In the genomic region with DNA sequence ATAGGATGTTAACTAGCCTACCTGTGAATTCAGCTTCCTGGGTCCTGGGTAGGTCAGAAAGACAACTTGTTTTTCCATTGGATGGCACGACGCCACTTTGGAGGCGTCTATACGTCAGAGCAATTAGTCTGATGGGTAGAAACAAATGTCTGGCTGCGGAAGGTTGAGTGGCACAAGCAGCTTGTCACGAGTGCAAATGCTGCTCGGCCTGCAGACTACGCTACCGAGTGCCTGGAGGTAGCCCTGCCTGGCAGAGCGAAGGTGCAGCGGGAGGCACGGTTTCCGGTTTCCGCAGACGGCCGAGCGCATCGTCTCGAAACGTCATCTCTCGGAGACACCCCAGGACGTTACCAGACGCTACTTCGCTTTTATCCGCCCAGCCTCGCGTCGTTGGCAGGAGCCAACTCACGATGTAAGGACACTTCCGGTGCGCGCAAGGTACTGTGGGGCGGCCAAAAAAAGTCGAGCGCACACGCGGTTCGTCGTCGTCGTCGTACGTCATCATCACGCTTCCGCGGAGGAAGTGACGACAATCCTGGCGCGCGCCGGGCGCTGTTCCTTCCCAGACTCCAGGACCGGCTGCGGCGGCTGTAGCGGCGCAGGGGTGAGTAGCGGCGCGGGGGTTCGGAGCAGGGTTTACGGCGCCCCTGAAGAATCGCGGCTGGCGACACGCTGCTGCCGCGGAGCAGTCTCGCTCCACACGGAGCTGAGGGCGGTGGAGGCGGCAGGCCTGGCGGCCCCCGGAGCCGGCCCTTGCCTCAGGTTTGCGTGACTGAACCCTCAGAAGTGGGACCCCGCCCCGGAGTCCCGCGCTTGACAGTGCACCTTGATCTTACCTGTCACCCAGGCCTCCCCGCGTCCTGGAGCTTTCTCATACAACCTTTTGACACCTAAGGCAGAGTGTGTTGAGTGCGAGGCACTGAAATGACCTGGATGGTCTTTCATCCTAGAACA, we compare ENCODE assay signal across 8 mouse cellular contexts. TPM values are rescaled to one million over a fixed set of nuclear protein-coding genes. Genes with fewer than 3 reads are reported as not detected.
DNase-seq lines count a peak whose midpoint lies in the region; ATAC-seq and TF ChIP-seq lines count a peak whose summit lies in the region.

Gene Cdk11b, plus strand, starts transcription at position 517 of the 954 bp plus-strand sequence.

- H3K27ac ChIP-seq in forebrain, embryonic 16.5 days (ENCODE audit: low read length): peak within 1 kb of the TSS; percentile 89
- peak within 1 kb of the TSS; percentile 97 for H3K27ac ChIP-seq in layer of hippocampus, adult 2 months
- H3K27ac ChIP-seq in lung, embryonic 14.5 days (ENCODE audit: low read depth): peak within 1 kb of the TSS; percentile 80
- H3K27ac ChIP-seq in olfactory bulb, adult 2 months (ENCODE audit: insufficient read depth, low read depth, low read length): peak within 1 kb of the TSS; percentile 94
- peak within 1 kb of the TSS; percentile 89 for H3K27ac ChIP-seq in thymus, adult 2 months (ENCODE audit: control insufficient read depth, insufficient read depth, low read length)

- no peaks in the 10 kb centered on the region for H3K9me3 ChIP-seq in G1E (replicated peaks)
- H3K9me3 ChIP-seq in forebrain, embryonic 16.5 days (ENCODE audit: control insufficient read depth, low read length): no peaks in the 10 kb centered on the region
- H3K9me3 ChIP-seq in lung, embryonic 14.5 days (ENCODE audit: low read depth, low read length): no peaks in the 10 kb centered on the region

- peak within 1 kb of the TSS; percentile 71 for H3K4me2 ChIP-seq in forebrain, embryonic 16.5 days (ENCODE audit: low read length)
- peak within 1 kb of the TSS; percentile 76 for H3K4me2 ChIP-seq in lung, embryonic 14.5 days

- peak; percentile 96 for ATAC-seq in G1E (ENCODE audit: extremely low read depth, insufficient number of reproducible peaks, low FRiP score, poor library complexity, severe bottlenecking)
- peak; percentile 100 for ATAC-seq in forebrain, embryonic 16.5 days
- ATAC-seq in lung, embryonic 14.5 days (ENCODE audit: insufficient read depth): peak; percentile 100

- H3K4me1 ChIP-seq in G1E (ENCODE audit: insufficient read depth, low read depth, low read length): peaks cover 9% of the 10 kb centered on the region
- peaks cover 6% of the 10 kb centered on the region for H3K4me1 ChIP-seq in forebrain, embryonic 16.5 days (replicated peaks; ENCODE audit: control insufficient read depth, insufficient read depth, low read length)
- peaks cover 4% of the 10 kb centered on the region; the same call in 1 of the 2 replicates for H3K4me1 ChIP-seq in lung, embryonic 14.5 days (ENCODE audit: insufficient read depth)
- H3K4me1 ChIP-seq in olfactory bulb, adult 2 months (ENCODE audit: control insufficient read depth, insufficient read depth, low read length): no peaks in the 10 kb centered on the region
- H3K4me1 ChIP-seq in thymus, adult 2 months (replicated peaks; ENCODE audit: control insufficient read depth, insufficient read depth, low read length): peaks cover 5% of the 10 kb centered on the region

- H3K4me3 ChIP-seq in G1E (ENCODE audit: low read depth, low read length): peak within 1 kb of the TSS; percentile 97
- peak within 1 kb of the TSS; percentile 94 for H3K4me3 ChIP-seq in forebrain, embryonic 16.5 days (replicated peaks; ENCODE audit: low read length)
- peak within 1 kb of the TSS; percentile 94 for H3K4me3 ChIP-seq in layer of hippocampus, adult 2 months
- peak within 1 kb of the TSS; percentile 86 for H3K4me3 ChIP-seq in lung, embryonic 14.5 days (ENCODE audit: low read depth, low read length)
- H3K4me3 ChIP-seq in olfactory bulb, adult 2 months (ENCODE audit: insufficient read depth, low read depth, low read length): peak within 1 kb of the TSS; percentile 70
- H3K4me3 ChIP-seq in thymus, adult 2 months (ENCODE audit: control insufficient read depth, insufficient read depth, low read length): peak within 1 kb of the TSS; percentile 83

- intact Hi-C loops in heart, postnatal 36 days (cut with DNase I): loop anchor here (1.0 to 5.0 kb wide), 4 partner anchors 23 to 138 kb away; partner anchors contain the start of genes Atad3a, Mib2, Slc35e2 and Ssu72

- TF ChIP-seq POLR2A in olfactory bulb, adult 2 months (IDR thresholded peaks at IDR 0.05; ENCODE audit: insufficient read depth, low read depth, low read length): peak; percentile 67
- peak; percentile 72 for TF ChIP-seq POLR2A in thymus, adult 2 months (IDR thresholded peaks at IDR 0.05; ENCODE audit: control insufficient read depth, extremely low read depth, insufficient read depth, low read length, poor library complexity)

- no peaks in the 10 kb centered on the region for H3K27me3 ChIP-seq in G1E (ENCODE audit: insufficient read depth, low read length)
- no peaks in the 10 kb centered on the region for H3K27me3 ChIP-seq in forebrain, embryonic 16.5 days (replicated peaks; ENCODE audit: control insufficient read depth, insufficient read depth, low read length)
- no peaks in the 10 kb centered on the region for H3K27me3 ChIP-seq in lung, embryonic 14.5 days (ENCODE audit: insufficient read depth, low read length)
- no peaks in the 10 kb centered on the region for H3K27me3 ChIP-seq in thymus, adult 2 months (ENCODE audit: control insufficient read depth, insufficient read depth, low read length)

- under 1% methylated on average over 84 of the region's 84 CpGs for WGBS in forebrain, embryonic 16.5 days
- under 1% methylated on average over 84 of the region's 84 CpGs for WGBS in lung, embryonic 14.5 days
- WGBS in olfactory bulb, adult 2 months: under 1% methylated on average over 84 of the region's 84 CpGs
- WGBS in thymus, adult 2 months: under 1% methylated on average over 84 of the region's 84 CpGs

- peak within 1 kb of the TSS; percentile 81 for H3K9ac ChIP-seq in forebrain, embryonic 16.5 days (replicated peaks; ENCODE audit: low read depth, low read length)
- H3K9ac ChIP-seq in lung, embryonic 14.5 days: peak within 1 kb of the TSS; percentile 70

- TF ChIP-seq CTCF in G1E (IDR thresholded peaks at IDR 0.05; ENCODE audit: low read depth, low read length): no peak
- TF ChIP-seq CTCF in layer of hippocampus, adult 2 months (conservative IDR thresholded peaks at IDR 0.05): no peak
- TF ChIP-seq CTCF in lung, embryonic 14.5 days (IDR thresholded peaks at IDR 0.05; ENCODE audit: low read depth): no peak
- no peak for TF ChIP-seq CTCF in olfactory bulb, adult 2 months (IDR thresholded peaks at IDR 0.05; ENCODE audit: insufficient read depth, low read depth, low read length)
- TF ChIP-seq CTCF in thymus, adult 2 months (IDR thresholded peaks at IDR 0.05; ENCODE audit: borderline replicate concordance, control insufficient read depth, extremely low read depth, insufficient read depth, low read length, poor library complexity): peak; percentile 27; the same call in 1 of the 2 replicates

- DNase-seq in G1E (ENCODE audit: low spot score): peak; percentile 93
- peak; percentile 97 for DNase-seq in cerebellum, adult 18-20 months
- peak; percentile 96 for DNase-seq in heart, postnatal 36 days
- DNase-seq in layer of hippocampus, adult 2 months (ENCODE audit: low spot score in 2 of 2): peak; percentile 96
- DNase-seq in lung, embryonic 14.5 days: peak; percentile 100
- peak; percentile 94 for DNase-seq in thymus, adult 2 months

- H3K36me3 ChIP-seq in G1E (replicated peaks): peaks cover 61% of the 10 kb centered on the region
- peaks cover 19% of the 10 kb centered on the region for H3K36me3 ChIP-seq in forebrain, embryonic 16.5 days (ENCODE audit: control insufficient read depth, insufficient read depth)
- H3K36me3 ChIP-seq in lung, embryonic 14.5 days (ENCODE audit: insufficient read depth): peaks cover 53% of the 10 kb centered on the region
- peaks cover 22% of the 10 kb centered on the region for H3K36me3 ChIP-seq in thymus, adult 2 months (ENCODE audit: control insufficient read depth, insufficient read depth, low read length)

RNA-seq across cellular contexts. Expression of gene Cdk11b, which starts in this region (rescaled TPM):
- total RNA-seq in G1E (2014; fragmentation: Nextera tagmentation) (86.4 and 106 TPM in 2 replicates), G1E (2017) (41.4 and 53.3 TPM in 2 replicates)
- 114 and 144 TPM in 2 replicates for polyA plus RNA-seq in G1E (2012)
- 62.4 and 65.2 TPM in 2 replicates for polyA plus RNA-seq in forebrain, embryonic 16.5 days (2015; fragmentation: Nextera tagmentation; extraction: Ambion mirVana)
- total RNA-seq in heart, postnatal 36 days (2021): 10 to 100 TPM; 32.1 to 34.2 TPM
- 10 to 100 TPM; 43.6 to 48.8 TPM for total RNA-seq in layer of hippocampus, adult 2 months (2021)
- 56.3 and 58.7 TPM in 2 replicates for polyA plus RNA-seq in lung, embryonic 14.5 days (2014; fragmentation: Nextera tagmentation; extraction: Ambion mirVana)
- polyA plus RNA-seq in olfactory bulb, adult 2 months (2012; ENCODE audit: insufficient read depth, insufficient read length, low replicate concordance, missing spikeins): 145 TPM in 1 of 2 replicates, not detected in the other
- 34.4 and 42.1 TPM in 2 replicates for polyA plus RNA-seq in thymus, adult 2 months (2012; rRNA removed)

Comparison
In these comparisons a context has a peak if more than half of its experiments do, and no peak if none do; other contexts are left out.
1. Peak in every context shown above with its lines: DNase-seq, ATAC-seq, H3K4me3 ChIP-seq and H3K27ac ChIP-seq.